In the genomic region with DNA sequence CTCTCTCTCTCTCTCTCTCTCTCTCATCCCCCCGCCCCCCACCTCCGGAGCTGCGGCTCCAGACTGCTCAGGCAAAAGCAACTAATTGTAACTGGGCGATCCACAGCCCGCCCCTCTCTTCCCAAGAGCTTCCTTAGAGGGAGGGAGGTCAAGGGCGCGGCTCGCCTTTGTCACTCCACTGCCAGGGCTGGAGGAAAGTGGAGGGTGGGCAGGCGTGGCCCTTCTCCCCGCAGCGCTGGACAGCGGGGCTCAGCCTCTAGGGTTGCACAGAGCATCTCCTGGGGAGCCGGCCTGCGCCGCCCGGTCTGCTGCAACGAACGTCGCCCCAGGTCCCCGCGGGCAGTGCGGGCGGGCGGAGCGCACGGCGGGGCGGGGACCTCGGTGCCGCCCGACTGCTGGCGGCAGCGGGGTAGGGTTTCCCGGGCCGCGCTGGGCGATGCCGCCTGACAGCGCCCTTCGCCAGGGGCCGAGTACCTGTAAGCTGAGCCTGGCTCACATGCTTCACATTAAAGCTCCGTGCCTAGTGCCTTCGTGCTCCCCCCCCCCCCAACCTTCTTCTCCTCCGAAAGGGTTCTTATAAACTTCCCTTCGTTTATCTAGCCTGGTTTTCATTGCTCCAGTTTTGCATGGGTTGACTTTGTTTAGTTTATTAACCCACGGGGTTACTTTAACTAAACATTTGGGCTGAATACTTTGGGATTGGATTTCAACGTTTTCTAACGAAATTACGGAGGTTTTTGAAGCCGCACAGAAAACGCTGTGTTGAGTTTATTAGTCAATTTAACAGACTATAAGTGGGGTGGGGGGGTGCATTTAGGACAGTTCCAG, we compare ENCODE assay signal across 9 mouse cellular contexts. TPM values are rescaled to one million over a fixed set of nuclear protein-coding genes. Genes with fewer than 3 reads are reported as not detected.
DNase-seq lines count a peak whose midpoint lies in the region; ATAC-seq lines count a peak whose summit lies in the region.
"Had no signal": no experiment of that assay in that cellular context is flagged by ENCODE, and none has a peak within 500 bp of the region (broad histone marks: within the 10 kb centered on the region; RNA-seq: fewer than 3 reads in every experiment).

No protein-coding gene starts in this region.

- no peak overlapping the region for H3K9ac ChIP-seq in forebrain, embryonic 13.5 days
- H3K9ac ChIP-seq in kidney, embryonic 15.5 days, result peak overlapping the region; percentile 45; the same call in 1 of the 2 replicates
- H3K9ac ChIP-seq in midbrain, embryonic 15.5 days, result no peak overlapping the region

- peaks cover 94% of the 10 kb centered on the region for H3K27me3 ChIP-seq in forebrain, embryonic 13.5 days
- H3K27me3 ChIP-seq in kidney, embryonic 15.5 days, result peaks cover 92% of the 10 kb centered on the region
- peaks cover 72% of the 10 kb centered on the region for H3K27me3 ChIP-seq in midbrain, embryonic 15.5 days (replicated peaks)

- H3K4me1 ChIP-seq in forebrain, embryonic 13.5 days, result peaks cover 17% of the 10 kb centered on the region
- peaks cover 43% of the 10 kb centered on the region for H3K4me1 ChIP-seq in kidney, embryonic 15.5 days
- peaks cover 23% of the 10 kb centered on the region for H3K4me1 ChIP-seq in midbrain, embryonic 15.5 days

- ATAC-seq in forebrain, embryonic 13.5 days, result peak; percentile 53
- peak; percentile 80 for ATAC-seq in kidney, embryonic 15.5 days (replicated peaks; ENCODE audit: low FRiP score)
- peak; percentile 62 for ATAC-seq in midbrain, embryonic 15.5 days (replicated peaks)

- under 1% methylated on average over 37 of the region's 51 CpGs for WGBS in forebrain, embryonic 13.5 days
- WGBS in kidney, embryonic 15.5 days, result under 1% methylated on average over 50 of the region's 51 CpGs
- WGBS in midbrain, embryonic 15.5 days, result 1% methylated on average over 45 of the region's 51 CpGs

- peak overlapping the region; percentile 49 for H3K4me2 ChIP-seq in forebrain, embryonic 13.5 days
- H3K4me2 ChIP-seq in kidney, embryonic 15.5 days, result peak overlapping the region; percentile 82
- H3K4me2 ChIP-seq in midbrain, embryonic 15.5 days, result peak overlapping the region; percentile 57

- H3K27ac ChIP-seq in forebrain, embryonic 13.5 days, result no peak overlapping the region
- H3K27ac ChIP-seq in kidney, embryonic 15.5 days, result 0 out of 2 replicates have a peak overlapping the region, but pooled peaks have one; percentile 5
- no peak overlapping the region for H3K27ac ChIP-seq in midbrain, embryonic 15.5 days

- H3K4me3 ChIP-seq in forebrain, embryonic 13.5 days, result peak overlapping the region; percentile 20
- peak overlapping the region; percentile 45 for H3K4me3 ChIP-seq in kidney, embryonic 15.5 days (replicated peaks)
- peak overlapping the region; percentile 25 for H3K4me3 ChIP-seq in midbrain, embryonic 15.5 days

- no peaks in the 10 kb centered on the region for H3K36me3 ChIP-seq in forebrain, embryonic 13.5 days (ENCODE audit: poor library complexity, severe bottlenecking)
- no peaks in the 10 kb centered on the region for H3K36me3 ChIP-seq in kidney, embryonic 15.5 days
- no peaks in the 10 kb centered on the region for H3K36me3 ChIP-seq in midbrain, embryonic 15.5 days (replicated peaks)

- peak; percentile 14 for DNase-seq in thymus, postnatal 4 days
- no peak for DNase-seq in thymus, postnatal 25 days
- no peak for DNase-seq in layer of hippocampus, adult 8-10 months (ENCODE audit: low spot score in 2 of 2)
- DNase-seq in natural killer cell, adult 2 months (ENCODE audit: low spot score in 2 of 2), result no peak
- DNase-seq in layer of hippocampus, postnatal 14 days (ENCODE audit: low spot score in 2 of 2), result no peak

- H3K9me3 ChIP-seq in forebrain, embryonic 13.5 days (replicated peaks), result no peaks in the 10 kb centered on the region
- no peaks in the 10 kb centered on the region for H3K9me3 ChIP-seq in kidney, embryonic 15.5 days (replicated peaks)
- no peaks in the 10 kb centered on the region for H3K9me3 ChIP-seq in midbrain, embryonic 15.5 days

RNA-seq across cellular contexts. Expression of a gene that starts 13.1 kb away (rescaled TPM):
- polyA plus RNA-seq in forebrain, embryonic 13.5 days (2015; fragmentation: Nextera tagmentation; extraction: Ambion mirVana), result 0.81 and 2.6 TPM in 2 replicates
- polyA plus RNA-seq in kidney, embryonic 15.5 days (2015; fragmentation: Nextera tagmentation; extraction: Ambion mirVana), result 1.1 and 2.6 TPM in 2 replicates
- polyA plus RNA-seq in midbrain, embryonic 15.5 days (2015; fragmentation: Nextera tagmentation; extraction: Ambion mirVana), result 0.56 and 1.1 TPM in 2 replicates
- total RNA-seq in layer of hippocampus, adult 8-10 months (2022), result not detected
- not detected for total RNA-seq in layer of hippocampus, postnatal 14 days (2021)
- total RNA-seq: left cerebral cortex, postnatal 10 days had no signal
